In genomic region chr1:40887673-40888072, GRCm38 (mm10) we compare ENCODE assay signal across 8 mouse cellular contexts.
A peak's percentile ranks its signal among the peaks of the same experiment; 100 is the strongest.
DNase-seq lines count a peak whose midpoint lies in the region; ATAC-seq and TF ChIP-seq lines count a peak whose summit lies in the region.

No protein-coding gene starts in this region.

- 0 out of 2 replicates have a peak, but pooled peaks have one; percentile 44 for ATAC-seq in megakaryocyte-erythroid progenitor cell, adult 5-6 weeks (replicated peaks; ENCODE audit: low FRiP score, low TSS enrichment, poor library complexity, severe bottlenecking)

- DNase-seq in adipocyte (ENCODE audit: low spot score), result peak; percentile 18
- DNase-seq in embryo, embryonic 11.5 days (ENCODE audit: low read depth, low spot score), result peak; percentile 35
- DNase-seq in heart, postnatal 10 days, result peak; percentile 67 to 75
- DNase-seq in layer of hippocampus, adult 8-10 months (ENCODE audit: low spot score in 2 of 2), result peak; percentile 39 to 65
- DNase-seq in right cerebral cortex, postnatal 36 days (ENCODE audit: low spot score in 2 of 2), result peak; percentile 62 to 78
- DNase-seq in spleen, postnatal 4 days (ENCODE audit: low spot score in 2 of 2), result no peak

- H3K4me1 ChIP-seq in E14TG2a.4 (replicated peaks; ENCODE audit: low read depth, low read length), result 0 out of 2 replicates have a peak, but pooled peaks cover 2% of the 10 kb centered on the region

- H3K9me3 ChIP-seq in E14TG2a.4 (ENCODE audit: low read length), result no peaks in the 10 kb centered on the region

- TF ChIP-seq CTCF in E14TG2a.4 (conservative IDR thresholded peaks at IDR 0.05; ENCODE audit: low read length), result peak; percentile 49

- intact Hi-C loops in heart, postnatal 10 days (cut with DNase I), result no loop called here

- no peaks in the 10 kb centered on the region for H3K36me3 ChIP-seq in E14TG2a.4 (ENCODE audit: insufficient read depth, low read length)

- peaks cover 10% of the 10 kb centered on the region; the same call in 1 of the 2 replicates for H3K27me3 ChIP-seq in E14TG2a.4 (ENCODE audit: insufficient read depth, low read length)

- H3K4me3 ChIP-seq in E14TG2a.4 (replicated peaks; ENCODE audit: low read length), result no peak overlapping the region

Comparison
In these comparisons a context has a peak if more than half of its experiments do, and no peak if none do; other contexts are left out.
1. DNase-seq: peak in adipocyte (single experiment), embryo, embryonic 11.5 days (single experiment), heart, postnatal 10 days (2 of 2), layer of hippocampus, adult 8-10 months (2 of 2) and right cerebral cortex, postnatal 36 days (2 of 2); none in spleen, postnatal 4 days (0 of 2).